Mouse (Mus musculus) cerebellum, postnatal 25 days (tissue): ENCODE results near the gene Gm31571.
"Not testable (repeated sequence)": the region's sequence is repeated elsewhere in the genome, so short reads cannot be mapped to it uniquely, and the experiment has no call there.

Source experiments
- DNase-seq, 2 experiments: peaks; one replicate each; pipeline ENCODE4 v3.0.0; 2021; ENCODE audit warnings: mixed read lengths in 2 of 2

The Gm31571 gene

DNA sequence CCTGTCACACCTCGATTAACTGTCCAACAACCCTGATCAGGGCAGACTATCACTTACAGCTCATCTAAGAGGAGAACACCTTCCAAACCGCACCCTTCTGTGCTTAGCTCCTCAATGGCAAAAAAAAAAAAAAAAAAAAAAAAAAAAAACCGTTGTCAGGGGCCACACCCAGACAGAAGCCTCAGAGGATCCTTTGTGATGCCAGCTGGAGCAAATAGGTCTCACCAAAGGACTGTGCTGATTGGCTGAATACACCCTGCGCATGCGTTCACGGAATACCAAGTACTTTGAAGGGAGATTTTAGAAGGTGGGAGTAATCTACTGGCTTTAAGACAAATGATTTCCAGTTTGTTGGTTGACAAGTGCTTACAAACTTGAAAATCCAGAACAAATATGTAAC, at the start of gene Gm31571:
Gene Gm31571, minus strand, starts transcription at position 101 of the 400 bp plus-strand sequence.
- DNase-seq, result not testable (repeated sequence)
